Mouse (Mus musculus) R1 (cell line): ENCODE measurements at regions not wholly inside any gene's neighbourhood (a gene's known extent, or its start where the extent isn't known, plus 50 kb on each side); places are given as distances from the start of the nearest gene placed in this dataset.
A peak's percentile ranks its signal among the peaks of the same experiment; 100 is the strongest.

ENCODE experiments used
- DNase-seq: peaks from one replicate; pipeline ENCODE4 v3.0.0-alpha.2; 2018; ENCODE audit warnings: low read depth, low spot score

DNA sequence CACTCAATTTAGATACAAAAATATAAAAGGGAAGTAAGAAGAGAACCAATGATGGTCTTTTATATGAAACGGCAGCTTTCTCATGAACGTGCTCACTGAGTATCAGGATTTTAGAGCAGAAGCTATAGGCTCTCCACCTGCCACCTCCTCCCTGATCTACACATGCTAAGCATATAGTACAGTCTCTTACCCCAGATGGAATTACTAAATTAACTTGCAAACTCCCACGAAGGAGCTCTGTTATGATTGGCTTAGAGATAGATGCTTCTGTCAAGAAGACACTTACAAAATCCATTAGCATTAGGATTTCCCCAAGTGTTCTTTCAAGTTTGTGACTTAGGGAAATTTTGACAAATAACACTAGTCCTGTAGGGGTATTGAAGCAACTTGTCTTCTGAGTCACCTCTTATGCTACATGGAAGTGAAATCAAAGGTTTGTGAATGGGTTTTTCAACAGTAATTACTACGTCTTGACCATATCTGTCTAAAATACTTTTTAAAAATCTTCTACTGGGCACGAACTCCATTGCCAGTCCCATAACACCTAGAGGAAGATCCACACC lies 60.6 kb downstream of the Crygs start:
- no peak for DNase-seq

GRCm38 (mm10) chr16:22744121-22744855 lies 67.1 kb downstream of the Crygs start:
- DNase-seq: no peak

DNA sequence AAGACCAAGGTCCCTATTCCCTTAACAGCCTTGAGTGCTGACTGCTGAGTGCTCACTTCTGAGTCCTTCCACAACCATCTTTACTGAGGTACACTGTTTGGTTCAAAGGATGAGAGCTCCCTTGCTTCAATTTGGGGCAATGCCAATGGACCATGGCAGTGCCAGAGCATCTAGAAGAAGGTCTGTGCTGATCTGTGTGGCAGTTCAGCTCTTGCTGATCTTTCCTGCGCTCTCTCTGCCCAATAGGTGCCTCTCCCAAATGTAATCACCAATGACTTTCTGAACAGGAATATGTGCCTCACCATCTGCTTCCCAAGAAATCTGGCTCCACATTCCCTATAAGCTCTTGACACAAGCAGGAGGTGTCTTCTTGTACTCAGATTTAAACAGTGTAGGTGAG lies 67.9 kb downstream of the Crygs start:
- DNase-seq: no peak

DNA sequence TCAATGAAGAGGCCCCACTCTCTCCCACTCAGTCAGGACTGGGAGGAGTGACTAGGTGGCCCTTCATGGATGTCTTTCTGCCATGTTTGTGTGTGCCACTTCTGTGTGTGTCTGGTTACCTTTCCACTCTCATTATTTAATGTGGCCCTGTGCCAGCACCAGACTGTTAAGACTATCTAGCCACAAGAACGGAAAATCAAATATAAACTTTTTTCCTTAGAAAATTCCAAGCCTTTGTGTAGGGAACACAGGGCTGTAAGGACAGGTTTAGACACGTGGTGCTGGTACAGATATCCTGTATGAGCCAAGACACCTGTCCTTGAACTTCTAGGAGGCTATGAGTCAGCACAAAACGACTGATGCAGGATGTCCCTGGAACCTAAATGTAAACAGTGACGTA lies 69.9 kb downstream of the Crygs start:
- DNase-seq: no peak

GRCm38 (mm10) chr16:22734529-22735022 lies 76.8 kb downstream of the Crygs start:
- DNase-seq: peak; percentile 37

DNA sequence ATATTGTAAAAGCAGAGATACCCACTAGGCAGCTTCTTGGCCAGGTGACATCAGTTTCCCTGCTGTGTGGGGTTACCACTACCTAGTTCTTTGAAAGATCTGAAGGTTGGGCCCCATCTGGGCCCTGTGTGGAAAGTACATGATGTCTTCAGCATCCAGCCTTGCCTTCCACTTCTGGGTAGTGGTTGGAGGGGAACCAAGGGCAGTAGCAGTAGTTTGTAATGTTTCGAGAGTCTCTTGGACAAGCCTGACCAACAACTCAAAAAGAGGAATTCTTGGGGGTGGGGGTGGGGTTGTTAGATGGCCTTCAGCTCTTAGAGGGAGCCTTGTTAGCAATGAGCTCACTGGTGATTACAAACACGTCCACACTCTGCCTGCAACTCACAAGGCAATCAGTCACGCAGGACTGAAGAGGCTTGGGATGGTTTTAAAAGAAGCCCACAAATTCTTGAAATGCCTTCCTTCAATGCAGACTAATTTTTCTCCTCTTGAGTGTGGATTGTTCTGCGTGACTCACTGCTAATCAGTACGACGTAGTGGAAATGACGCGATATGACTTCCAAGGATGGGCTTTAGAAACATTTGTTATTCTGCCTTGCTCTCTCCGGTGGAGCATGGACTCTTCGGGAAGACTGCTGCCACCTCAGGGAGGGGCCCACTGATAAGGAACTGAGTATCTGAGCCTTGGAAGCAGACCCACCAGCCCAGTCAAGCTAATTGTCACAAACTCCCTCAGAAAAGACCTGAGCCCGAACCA lies 76.9 kb upstream of the Dgkg start:
- DNase-seq: no peak

DNA sequence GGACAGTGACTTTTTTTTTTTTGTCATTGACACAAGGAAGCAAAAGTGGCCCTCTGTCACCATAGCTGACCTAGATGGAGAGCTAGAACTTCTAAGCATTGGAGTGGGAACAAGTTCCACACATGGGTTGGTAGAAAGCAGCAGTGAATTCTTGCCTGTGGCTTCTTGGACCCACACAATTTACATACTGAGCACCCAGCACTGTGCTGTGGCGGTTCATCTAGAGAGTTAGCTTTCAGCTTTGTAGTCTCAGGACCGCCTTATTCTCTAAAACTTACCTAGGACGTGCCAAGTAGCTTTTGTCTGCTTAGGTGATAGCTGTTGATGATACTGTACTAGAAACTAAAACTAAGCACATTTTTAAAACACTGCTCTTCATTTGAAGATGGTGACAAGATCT lies 72.1 kb upstream of the Dgkg start:
- DNase-seq: no peak

GRCm38 (mm10) chr16:22725261-22725660 lies 68.2 kb upstream of the Dgkg start:
- no peak for DNase-seq

DNA sequence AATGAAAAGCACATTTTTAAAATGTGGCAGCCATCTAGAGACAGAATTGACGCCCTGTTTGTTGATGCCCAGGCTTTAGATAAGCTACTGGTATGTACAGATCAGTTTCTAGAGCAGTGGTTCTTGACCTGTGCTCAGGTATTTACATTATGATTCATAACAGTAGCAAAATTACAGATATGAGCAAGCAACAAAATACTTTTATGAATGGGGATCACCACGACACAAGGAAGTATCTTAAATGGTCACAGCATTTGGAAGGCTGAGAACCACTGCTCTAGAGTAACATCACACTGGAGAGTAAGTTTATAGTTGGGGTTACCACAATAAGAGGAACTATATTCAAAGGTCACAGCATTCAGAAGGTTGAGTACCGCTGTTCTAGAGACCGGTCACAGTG lies 66.3 kb upstream of the Dgkg start:
- no peak for DNase-seq

DNA sequence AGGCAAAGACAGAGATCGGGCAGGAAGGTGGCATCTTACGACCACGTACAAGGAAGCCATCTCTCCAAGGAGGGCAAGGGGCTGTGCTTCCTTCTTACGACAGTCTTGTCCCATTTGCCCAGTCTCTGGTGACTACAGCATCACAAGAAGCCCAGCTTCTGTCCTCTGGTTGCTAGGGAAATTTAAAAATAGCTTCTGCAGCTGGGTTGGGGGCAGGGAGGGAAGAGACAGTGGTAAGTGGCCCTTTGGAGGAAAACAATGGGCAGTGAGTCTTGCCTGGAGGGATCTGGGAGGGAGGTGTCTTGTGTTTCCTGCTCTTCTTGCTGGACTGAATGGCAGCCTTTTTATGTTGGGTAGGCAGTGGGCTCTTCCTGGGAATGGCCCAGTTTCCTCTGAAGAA lies 62.8 kb upstream of the Dgkg start:
- peak; percentile 4 for DNase-seq

DNA sequence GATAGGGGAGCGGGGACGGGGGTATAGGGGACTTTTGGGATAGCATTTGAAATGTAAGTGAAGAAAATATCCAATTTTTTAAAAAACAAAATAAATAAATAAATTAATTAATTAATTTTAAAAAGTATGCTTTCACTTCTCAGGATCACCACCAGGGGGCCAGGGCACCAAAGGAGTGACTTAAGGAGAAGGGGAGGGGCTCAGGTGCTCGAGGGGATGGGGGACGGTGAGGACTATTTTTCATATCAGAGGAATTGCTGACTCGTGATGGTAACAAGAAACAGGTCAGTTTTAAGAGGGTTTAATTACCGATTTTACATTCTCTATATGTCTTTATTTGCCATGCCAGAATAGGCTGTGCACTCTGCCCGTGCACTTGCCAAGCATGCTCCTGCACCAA lies 62.3 kb upstream of the Dgkg start:
- peak; percentile 39 for DNase-seq

GRCm38 (mm10) chr16:22717462-22717861 lies 60.4 kb upstream of the Dgkg start:
- DNase-seq: peak; percentile 43

GRCm38 (mm10) chr16:22716306-22716830 lies 59.3 kb upstream of the Dgkg start:
- DNase-seq: no peak

DNA sequence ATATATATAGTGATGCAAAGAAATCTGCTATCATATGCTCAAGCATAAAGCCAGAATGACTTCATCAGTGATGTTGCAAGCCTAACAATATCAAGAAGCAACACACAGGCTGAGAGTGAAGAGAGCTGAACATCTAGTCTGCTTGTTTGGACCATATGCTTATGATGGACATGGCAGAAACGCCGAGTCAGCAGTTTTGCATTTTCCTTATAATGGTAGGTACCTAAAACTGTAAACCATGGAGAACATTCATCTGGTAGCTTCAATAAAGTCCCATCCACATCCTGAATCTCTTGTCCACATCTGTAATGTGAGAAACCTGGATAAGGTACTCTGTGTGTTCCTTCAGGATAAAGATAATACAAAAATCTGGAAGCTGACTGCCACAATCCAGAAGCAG lies 57.3 kb upstream of the Dgkg start:
- DNase-seq: no peak

GRCm38 (mm10) chr16:22708768-22709167 lies 51.7 kb upstream of the Dgkg start:
- DNase-seq: no peak
